Mouse (Mus musculus) CH12.LX (cell line): ENCODE measurements at regions not wholly inside any gene's neighbourhood (a gene's known extent, or its start where the extent isn't known, plus 50 kb on each side); places are given as distances from the start of the nearest gene placed in this dataset.

ENCODE experiments used
- DNase-seq: peaks from one replicate; pipeline ENCODE4 v3.0.0-alpha.2; 2013; ENCODE audit errors: extremely low read depth
- H3K27ac ChIP-seq: 2 replicates; pipeline ENCODE4 v1.5.1; 2012; ENCODE audit warnings: low read depth, mild to moderate bottlenecking, control low read depth, moderate library complexity; ENCODE audit not compliant: insufficient read depth
- H3K27me3 ChIP-seq: replicated peaks from 2 replicates; pipeline ENCODE3; 2012; ENCODE audit warnings: inconsistent platforms
- H3K36me3 ChIP-seq, 2 experiments: replicated peaks in 1 of 2; 2 replicates each; pipeline versions ENCODE3 to v1.6.1; 2012; ENCODE audit warnings: inconsistent platforms in 1 of 2, low read length in 1 of 2, mild to moderate bottlenecking in 1 of 2, mixed read lengths in 1 of 2, moderate library complexity in 1 of 2; ENCODE audit not compliant: control insufficient read depth in 1 of 2, insufficient read depth in 1 of 2
- H3K4me1 ChIP-seq, 2 experiments: 2 replicates each; pipeline ENCODE4 v1.6.1; 2012; ENCODE audit warnings: inconsistent platforms in 1 of 2, moderate library complexity in 1 of 2; ENCODE audit not compliant: insufficient read depth in 2 of 2, control insufficient read depth in 1 of 2
- H3K4me2 ChIP-seq: 2 replicates; pipeline ENCODE4 v1.6.1; 2012; ENCODE audit warnings: low read depth, mild to moderate bottlenecking, control low read depth; ENCODE audit not compliant: poor library complexity, insufficient read depth, severe bottlenecking
- H3K4me3 ChIP-seq, 3 experiments: fragments of 150-350 bp in 1 of 3; sonication (generic) in 1 of 3; replicated peaks in 1 of 3; 2 replicates each; pipeline versions ENCODE3 to v1.5.1; 2011 to 2012; ENCODE audit warnings: low read depth in 2 of 3, low read length in 2 of 3, mild to moderate bottlenecking in 2 of 3, moderate library complexity in 2 of 3, control low read depth in 1 of 3, improper control_type of control experiment in 1 of 3, inconsistent platforms in 1 of 3, mixed read lengths in 1 of 3; ENCODE audit not compliant: poor library complexity in 1 of 3
- H3K79me2 ChIP-seq: replicated peaks from 2 replicates; pipeline ENCODE4 v1.6.1; 2012; ENCODE audit warnings: mild to moderate bottlenecking, moderate library complexity; ENCODE audit not compliant: control insufficient read depth, poor library complexity, insufficient read depth, severe bottlenecking; ENCODE audit errors: extremely low read depth
- H3K9ac ChIP-seq: 2 replicates; pipeline ENCODE4 v1.6.1; 2012; ENCODE audit warnings: low read depth, mild to moderate bottlenecking, control low read depth, moderate library complexity; ENCODE audit not compliant: insufficient read depth
- H3K9me3 ChIP-seq: replicated peaks from 2 replicates; pipeline ENCODE3; 2012; ENCODE audit warnings: low read length, inconsistent platforms, mixed read lengths
- BHLHE40 ChIP-seq: IDR thresholded peaks from 2 replicates; pipeline ENCODE4 v1.6.1; 2011; ENCODE audit warnings: mild to moderate bottlenecking, low read depth, low read length, improper control_type of control experiment
- CHD1 ChIP-seq: IDR thresholded peaks from 2 replicates; pipeline ENCODE4 v1.6.1; 2012; ENCODE audit warnings: low read depth, low read length, improper control_type of control experiment, inconsistent platforms
- HCFC1 ChIP-seq: IDR thresholded peaks from 2 replicates; pipeline ENCODE4 v1.6.1; 2012; ENCODE audit warnings: low read depth, mild to moderate bottlenecking, inconsistent platforms, low read length, improper control_type of control experiment
- JUND ChIP-seq: conservative IDR thresholded peaks from 2 replicates; pipeline ENCODE4 v1.6.1; 2011; ENCODE audit warnings: low read depth, low read length, improper control_type of control experiment
- MXI1 ChIP-seq: IDR thresholded peaks from 2 replicates; pipeline ENCODE4 v1.6.1; 2011; ENCODE audit warnings: mild to moderate bottlenecking, low read depth, low read length, improper control_type of control experiment
- NELFE ChIP-seq: IDR thresholded peaks from 2 replicates; pipeline ENCODE4 v1.6.1; 2011; ENCODE audit warnings: low read depth, low read length, improper control_type of control experiment
- NRF1 ChIP-seq: IDR thresholded peaks from 2 replicates; pipeline ENCODE4 v1.6.1; 2014; ENCODE audit warnings: low read depth, mild to moderate bottlenecking, inconsistent platforms, low read length, improper control_type of control experiment, moderate library complexity
- RCOR1 ChIP-seq: conservative IDR thresholded peaks from 2 replicates; pipeline ENCODE4 v1.6.1; 2012; ENCODE audit warnings: low read depth, mild to moderate bottlenecking, inconsistent platforms, low read length, improper control_type of control experiment
- TBP ChIP-seq: conservative IDR thresholded peaks from 2 replicates; pipeline ENCODE4 v1.6.1; 2011; ENCODE audit warnings: low read depth, low read length, improper control_type of control experiment
- TCF12 ChIP-seq: IDR thresholded peaks from 2 replicates; pipeline ENCODE4 v1.6.1; 2014; ENCODE audit warnings: low read depth, mild to moderate bottlenecking, inconsistent platforms, low read length, improper control_type of control experiment
- UBTF ChIP-seq: IDR thresholded peaks from 2 replicates; pipeline ENCODE4 v1.6.1; 2012; ENCODE audit warnings: low read depth, mild to moderate bottlenecking, inconsistent platforms, low read length, improper control_type of control experiment, moderate library complexity
- dilution Hi-C: fragments of 300-500 bp; cut with MboI; formaldehyde crosslinking; loops from 2 replicates; pipeline ENCODE4 v1.14.3; 2020; ENCODE audit warnings: low sequenced_read_pairs; ENCODE audit not compliant: extremely low pct_unique_long_range_greater_than_20kb, extremely low pct_ligation_motif_present
- in situ Hi-C: fragments of 300-500 bp; cut with MboI; formaldehyde crosslinking; loops from 3 replicates; pipeline ENCODE4 v1.14.3; 2019; ENCODE audit warnings: low sequenced_read_pairs, low pct_ligation_motif_present, low pct_unique_long_range_greater_than_20kb, mixed read lengths

- Histone ChIP-seq H3K27me3 (no peaks in the 10 kb centered on the region), H3K36me3 (no peaks in the 10 kb centered on the region), H3K9me3 (peaks cover 19% of the 10 kb centered on the region), H3K9ac (no peak overlapping the region), H3K4me1 (no peaks in the 10 kb centered on the region), H3K4me2 (no peak overlapping the region), H3K4me3 (no peak overlapping the region), H3K27ac (no peak overlapping the region), H3K79me2 (no peaks in the 10 kb centered on the region)
- in situ Hi-C loops, result no loop called here
- TF ChIP-seq BHLHE40 (no peak), RCOR1 (no peak), HCFC1 (no peak), NELFE (no peak), MXI1 (no peak), TBP (no peak)
- DNase-seq, result no peak
- dilution Hi-C loops, result no loop called here
Observed at GRCm38 (mm10) chr15:47485794-47486193, 6398.9 kb upstream of the Gm7489 start.

GRCm38 (mm10) chr15:47521919-47522318 lies 6362.8 kb upstream of the Gm7489 start:
- H3K36me3 ChIP-seq, result no peaks in the 10 kb centered on the region
- DNase-seq, result no peak
- TF ChIP-seq UBTF, result no peak
- TF ChIP-seq JUND, result no peak
- TF ChIP-seq NRF1, result no peak
- TF ChIP-seq CHD1, result no peak
- no peak for TF ChIP-seq TCF12
- H3K79me2 ChIP-seq, result no peaks in the 10 kb centered on the region
- dilution Hi-C loops (no loop called here), in situ Hi-C loops (no loop called here)
- peaks cover 66% of the 10 kb centered on the region for H3K9me3 ChIP-seq
- no peak overlapping the region for H3K4me3 ChIP-seq
- H3K9ac ChIP-seq, result no peak overlapping the region
- H3K4me1 ChIP-seq, result no peaks in the 10 kb centered on the region
- H3K27ac ChIP-seq, result no peak overlapping the region
- H3K4me2 ChIP-seq, result no peak overlapping the region
- H3K27me3 ChIP-seq, result no peaks in the 10 kb centered on the region
